Mouse (Mus musculus) cerebellum, adult 9-11 months (tissue): ENCODE measurements around the gene Rap1gap2.

Experiments
- DNase-seq: peaks from one replicate; pipeline ENCODE4 v3.0.0; 2022

Rap1gap2 gene

GRCm38 (mm10) chr11:74402126-74402525 lies 208.6 kb downstream of the Rap1gap2 start:
- DNase-seq, result no peak

GRCm38 (mm10) chr11:74395583-74395982 lies 215.1 kb downstream of the Rap1gap2 start:
- DNase-seq, result no peak

- no peak for DNase-seq
Measured at GRCm38 (mm10) chr11:74393489-74393888, 217.2 kb downstream of the Rap1gap2 start.

GRCm38 (mm10) chr11:74392903-74393302 lies 217.8 kb downstream of the Rap1gap2 start:
- DNase-seq, result no peak

- no peak for DNase-seq
Measured at GRCm38 (mm10) chr11:74391899-74392298, 218.8 kb downstream of the Rap1gap2 start.

- peak; percentile 34 for DNase-seq
Measured at GRCm38 (mm10) chr11:74387203-74387602, 223.5 kb downstream of the Rap1gap2 start.

- no peak for DNase-seq
Measured at GRCm38 (mm10) chr11:74385674-74386073, 225.0 kb downstream of the Rap1gap2 start.

GRCm38 (mm10) chr11:74379166-74379873 lies 231.4 kb downstream of the Rap1gap2 start:
- no peak for DNase-seq

- DNase-seq, result peak; percentile 44
Measured at GRCm38 (mm10) chr11:74376847-74377246, 233.9 kb downstream of the Rap1gap2 start.

- DNase-seq, result peak; percentile 52
Measured at GRCm38 (mm10) chr11:74371393-74372100, 239.2 kb downstream of the Rap1gap2 start.

GRCm38 (mm10) chr11:74361769-74362168 lies 248.9 kb downstream of the Rap1gap2 start, which contains the start of gene Olfr412:
Olfr412 (plus strand) TSS chr11:74362069.
- no peak for DNase-seq

- no peak for DNase-seq
Measured at GRCm38 (mm10) chr11:74352550-74352949, 258.2 kb downstream of the Rap1gap2 start, which contains the start of gene Olfr411. Olfr411 (minus strand) TSS chr11:74352650.

- no peak for DNase-seq
Measured at GRCm38 (mm10) chr11:74337931-74338330, 272.8 kb downstream of the Rap1gap2 start, which contains the start of gene Olfr410. Olfr410 (minus strand) TSS chr11:74338031.
